Mouse (Mus musculus) bone marrow macrophage, adult 2 months (primary cell): Measurements from ENCODE around the gene Slc16a12. TPM values are rescaled to one million over a fixed set of nuclear protein-coding genes. Genes with fewer than 3 reads are reported as not detected.

Experiments used
- H3K27ac ChIP-seq: 2 replicates; pipeline ENCODE4 v1.5.1; 2012; ENCODE audit warnings: low read depth, low read length; ENCODE audit not compliant: insufficient read depth
- H3K4me1 ChIP-seq: 2 replicates; pipeline ENCODE4 v1.6.1; 2012; ENCODE audit warnings: low read length; ENCODE audit not compliant: control insufficient read depth, insufficient read depth
- H3K4me3 ChIP-seq: 2 replicates; pipeline ENCODE4 v1.5.1; 2012; ENCODE audit warnings: mild to moderate bottlenecking, low read length, moderate library complexity; ENCODE audit not compliant: insufficient read depth
- CTCF ChIP-seq: IDR thresholded peaks from 2 replicates; pipeline ENCODE4 v1.5.1; 2012; ENCODE audit warnings: low read depth, mild to moderate bottlenecking, low read length, moderate library complexity
- POLR2A ChIP-seq: IDR thresholded peaks from 2 replicates; pipeline ENCODE4 v1.6.1; 2012; ENCODE audit warnings: mild to moderate bottlenecking, low read depth, low read length, borderline replicate concordance
- polyA plus RNA-seq: library from polyadenylated mRNA; stranded (reverse); fragments of >200 nt; gene quantifications from 2 replicates; pipeline ENCODE4 v1.2.4, GENCODE M21; 2012; ENCODE audit not compliant: missing spikeins, insufficient read depth, insufficient read length

The Slc16a12 gene
- polyA plus RNA-seq, 1 experiment: not detected

GRCm38 (mm10) chr19:34712050-34712449 lies 35.0 kb downstream of the Slc16a12 start:
- Histone ChIP-seq H3K4me3 (no peak overlapping the region), H3K4me1 (no peaks in the 10 kb centered on the region), H3K27ac (no peak overlapping the region)
- TF ChIP-seq POLR2A: no peak
- no peak for TF ChIP-seq CTCF

- Histone ChIP-seq H3K4me1 (no peaks in the 10 kb centered on the region), H3K4me3 (no peak overlapping the region), H3K27ac (no peak overlapping the region)
- TF ChIP-seq CTCF (no peak), POLR2A (no peak)
Observed at GRCm38 (mm10) chr19:34708221-34708620, 38.9 kb downstream of the Slc16a12 start.

- H3K27ac ChIP-seq: no peak overlapping the region
- H3K4me1 ChIP-seq: no peaks in the 10 kb centered on the region
- no peak overlapping the region for H3K4me3 ChIP-seq
- TF ChIP-seq CTCF (no peak), POLR2A (no peak)
Observed at GRCm38 (mm10) chr19:34707571-34707970, 39.5 kb downstream of the Slc16a12 start.

- TF ChIP-seq POLR2A: no peak
- TF ChIP-seq CTCF: no peak
- no peak overlapping the region for H3K27ac ChIP-seq
- no peak overlapping the region for H3K4me3 ChIP-seq
- H3K4me1 ChIP-seq: no peaks in the 10 kb centered on the region
Observed at GRCm38 (mm10) chr19:34706261-34706660, 40.8 kb downstream of the Slc16a12 start.

GRCm38 (mm10) chr19:34705141-34705540 lies 41.9 kb downstream of the Slc16a12 start:
- Histone ChIP-seq H3K27ac (no peak overlapping the region), H3K4me3 (no peak overlapping the region), H3K4me1 (no peaks in the 10 kb centered on the region)
- TF ChIP-seq POLR2A: no peak
- TF ChIP-seq CTCF: no peak

GRCm38 (mm10) chr19:34699300-34699699 lies 47.8 kb downstream of the Slc16a12 start:
- Histone ChIP-seq H3K4me3 (no peak overlapping the region), H3K27ac (no peak overlapping the region), H3K4me1 (peaks cover 2% of the 10 kb centered on the region; the same call in 1 of the 2 replicates)
- TF ChIP-seq POLR2A (no peak), CTCF (no peak)

GRCm38 (mm10) chr19:34698852-34699251 lies 48.2 kb downstream of the Slc16a12 start:
- H3K27ac ChIP-seq: no peak overlapping the region
- TF ChIP-seq CTCF (no peak), POLR2A (no peak)
- peaks cover 2% of the 10 kb centered on the region; the same call in 1 of the 2 replicates for H3K4me1 ChIP-seq
- H3K4me3 ChIP-seq: no peak overlapping the region

GRCm38 (mm10) chr19:34698432-34698831 lies 48.7 kb downstream of the Slc16a12 start:
- Histone ChIP-seq H3K4me1 (peaks cover 2% of the 10 kb centered on the region; the same call in 1 of the 2 replicates), H3K27ac (no peak overlapping the region), H3K4me3 (no peak overlapping the region)
- no peak for TF ChIP-seq CTCF
- no peak for TF ChIP-seq POLR2A

GRCm38 (mm10) chr19:34697461-34697860 lies 49.6 kb downstream of the Slc16a12 start:
- Histone ChIP-seq H3K4me1 (peaks cover 2% of the 10 kb centered on the region; the same call in 1 of the 2 replicates), H3K27ac (no peak overlapping the region), H3K4me3 (no peak overlapping the region)
- TF ChIP-seq POLR2A (no peak), CTCF (no peak)

- no peak for TF ChIP-seq POLR2A
- TF ChIP-seq CTCF: no peak
- Histone ChIP-seq H3K4me1 (peaks cover 2% of the 10 kb centered on the region; the same call in 1 of the 2 replicates), H3K27ac (no peak overlapping the region), H3K4me3 (no peak overlapping the region)
Observed at GRCm38 (mm10) chr19:34696352-34696986, 50.6 kb downstream of the Slc16a12 start.
